Mouse (Mus musculus): ENCODE results near the gene Hand2.

The Hand2 gene

DNA sequence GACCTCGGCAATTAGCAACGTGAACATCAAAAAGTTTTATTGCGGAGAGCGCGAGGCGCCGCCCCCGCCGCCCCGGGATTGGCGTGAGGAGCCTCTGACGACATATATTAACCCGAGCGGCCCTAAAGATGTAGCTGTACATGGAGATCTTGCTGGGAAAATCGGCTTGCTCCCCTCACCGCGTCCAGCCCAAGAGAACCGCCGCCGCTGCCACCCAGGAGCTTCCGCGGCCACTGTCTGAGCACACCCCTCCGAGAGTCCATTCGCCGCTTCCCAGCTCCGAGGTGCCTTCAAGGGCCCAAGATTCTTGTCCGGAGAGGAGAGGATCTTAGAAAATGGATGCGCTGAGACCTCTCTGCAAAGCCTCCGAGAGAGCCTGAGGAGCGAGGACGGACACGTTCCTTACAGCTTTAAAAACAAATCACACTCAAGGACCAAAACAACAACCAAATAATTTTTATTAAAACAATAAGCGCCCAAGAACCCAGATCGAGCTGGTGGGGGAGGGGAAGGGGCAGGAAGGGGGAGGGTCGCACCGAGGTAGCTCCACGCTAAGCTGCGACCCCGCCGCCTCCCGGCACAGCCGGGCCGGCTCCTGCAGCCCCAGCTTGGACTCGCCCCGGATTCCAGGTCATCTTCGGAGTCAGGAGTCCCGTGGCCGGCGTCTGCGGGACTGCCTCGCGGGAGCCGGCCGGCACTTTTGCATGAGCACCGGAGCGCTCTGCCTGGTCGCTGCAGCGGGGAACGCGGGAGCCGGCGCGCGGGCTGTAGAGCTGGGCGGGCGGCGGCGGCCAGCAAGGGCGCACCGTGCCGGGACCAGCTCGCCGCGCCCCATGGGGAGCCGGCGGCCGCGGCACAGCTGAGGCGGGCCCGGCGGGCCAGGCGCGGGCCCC, at the start of gene Hand2:
Hand2 (plus strand) TSS at position 133 of the 893 bp plus-strand sequence.
- DNase-seq (ENCODE audit: extremely low read depth, low read depth) = no peak

DNA sequence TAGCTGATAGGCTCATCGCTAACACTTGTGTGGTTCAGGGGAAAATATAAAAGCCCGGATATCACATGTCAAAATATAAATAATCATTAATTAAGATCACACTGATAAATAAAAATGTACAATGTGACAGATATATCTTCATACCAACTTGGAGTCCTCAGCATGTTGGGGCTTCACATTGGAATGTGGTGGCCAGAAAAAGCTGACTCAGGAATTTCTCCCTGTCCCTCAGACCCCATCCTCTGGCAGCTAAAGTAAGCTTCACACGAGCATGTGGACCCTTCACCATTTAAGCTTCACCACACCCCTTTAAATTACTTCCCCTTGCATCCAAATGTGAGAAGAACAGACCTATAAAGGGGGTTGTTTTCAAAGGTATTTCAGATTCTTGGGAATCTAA, 47.7 kb upstream of the Hand2 start:
- DNase-seq (ENCODE audit: extremely low read depth, low read depth) = no peak

DNA sequence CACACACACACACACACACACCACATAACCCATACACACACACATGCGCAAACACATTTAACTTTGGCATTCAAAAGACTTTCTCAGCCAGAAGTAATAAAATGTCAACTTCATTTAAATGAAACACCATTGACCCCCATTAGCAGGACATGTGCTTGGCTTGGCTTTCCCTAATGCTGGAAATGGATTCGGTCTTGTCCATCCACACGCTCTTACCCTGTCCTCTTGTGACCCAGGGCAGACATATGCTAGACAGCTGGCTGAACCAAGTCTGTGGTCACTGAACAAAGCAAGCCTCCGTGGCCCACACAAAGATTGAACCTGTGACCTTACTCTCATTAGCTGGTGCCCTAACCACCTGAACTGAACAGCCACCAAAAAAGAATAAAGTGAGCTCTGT, 27.3 kb upstream of the Hand2 start:
- no peak for DNase-seq (ENCODE audit: extremely low read depth, low read depth)

DNA sequence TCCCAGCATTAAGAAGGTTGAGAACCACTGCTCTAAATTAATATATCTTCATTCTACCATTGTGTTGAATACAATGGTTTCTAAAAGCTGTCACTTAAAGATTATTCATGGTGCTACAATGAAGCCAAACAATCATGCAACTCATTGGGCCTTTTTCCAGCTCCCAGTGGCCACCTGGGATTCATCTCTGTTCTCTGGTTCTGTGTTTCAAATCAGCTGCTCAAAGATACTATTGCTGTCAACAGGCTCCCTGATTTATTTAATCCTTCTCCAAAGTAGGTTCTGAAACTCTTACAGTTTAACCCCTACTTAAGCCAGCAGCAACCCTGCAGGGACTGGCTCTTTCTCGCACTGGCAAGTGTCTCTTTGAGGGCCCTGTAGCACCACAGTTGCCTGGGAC, 17.3 kb upstream of the Hand2 start:
- no peak for DNase-seq (ENCODE audit: extremely low read depth, low read depth)

DNA sequence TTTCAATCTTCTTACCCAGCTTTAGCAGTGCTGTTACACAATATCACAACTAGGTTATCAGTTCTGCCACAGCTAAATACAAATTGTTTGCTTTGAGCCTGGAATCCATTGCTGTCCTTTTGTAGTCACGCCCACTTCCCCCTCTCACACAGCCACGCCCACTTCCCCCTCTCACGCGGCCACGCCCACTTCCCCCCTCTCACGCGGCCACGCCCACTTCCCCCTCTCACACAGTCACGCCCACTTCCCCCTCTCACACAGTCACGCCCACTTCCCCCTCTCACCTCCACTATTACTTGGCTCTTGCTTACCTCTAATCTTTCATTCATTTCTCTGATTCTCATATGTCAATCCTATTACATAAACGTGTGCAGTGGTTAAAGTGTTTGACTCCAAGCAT, 15.8 kb upstream of the Hand2 start:
- peak; percentile 6 for DNase-seq (ENCODE audit: extremely low read depth, low read depth)

DNA sequence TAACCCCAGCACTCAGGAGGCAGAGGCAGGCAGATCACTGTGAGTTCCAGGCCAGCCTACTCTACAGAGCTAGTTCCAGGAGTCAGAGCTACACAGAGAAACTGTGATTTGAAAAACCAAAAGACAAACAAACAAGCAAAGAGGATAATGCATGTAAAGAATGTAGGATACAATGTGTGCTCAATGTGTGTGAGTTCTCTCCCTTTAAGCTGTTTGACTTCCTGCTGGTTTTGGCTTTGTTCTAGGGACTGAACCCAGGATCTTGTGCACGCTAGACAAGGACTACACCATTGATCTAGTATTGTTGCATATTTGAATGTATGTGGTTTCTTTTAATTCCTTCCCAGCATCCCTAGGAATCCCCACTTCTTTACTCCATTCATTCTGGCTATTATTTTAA, 14.3 kb upstream of the Hand2 start:
- DNase-seq (ENCODE audit: extremely low read depth, low read depth) = no peak

DNA sequence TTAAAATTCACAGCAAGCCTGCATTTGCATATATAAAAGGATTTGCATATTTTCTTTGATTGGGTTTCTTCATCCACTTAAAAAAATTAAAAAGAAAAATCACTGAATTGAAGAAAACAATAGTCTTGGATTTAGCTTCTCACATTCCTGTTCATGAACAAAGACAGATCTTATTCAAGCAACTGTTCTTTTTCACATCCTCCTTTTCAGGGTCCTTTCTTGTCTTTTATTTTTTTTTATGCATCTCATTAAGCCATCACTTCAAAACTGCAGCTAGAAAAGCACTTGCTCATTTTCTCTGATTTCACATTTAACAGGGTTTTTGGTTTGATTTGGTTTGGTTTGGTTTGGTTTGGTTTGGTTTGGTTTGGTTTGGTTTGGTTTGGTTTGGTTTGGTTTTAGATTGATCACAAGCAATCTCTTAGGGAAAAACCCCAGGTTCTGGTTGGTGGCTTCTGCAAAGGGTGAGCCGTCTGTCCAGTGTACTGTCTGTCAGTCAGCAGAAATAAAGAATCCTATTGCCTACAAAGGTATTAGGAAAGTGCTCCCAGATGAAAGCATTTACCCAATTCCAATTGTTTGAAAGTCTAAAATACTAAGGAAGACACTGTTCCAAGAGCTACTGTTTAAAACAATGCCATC, 10.8 kb upstream of the Hand2 start:
- DNase-seq (ENCODE audit: extremely low read depth, low read depth) = no peak

DNA sequence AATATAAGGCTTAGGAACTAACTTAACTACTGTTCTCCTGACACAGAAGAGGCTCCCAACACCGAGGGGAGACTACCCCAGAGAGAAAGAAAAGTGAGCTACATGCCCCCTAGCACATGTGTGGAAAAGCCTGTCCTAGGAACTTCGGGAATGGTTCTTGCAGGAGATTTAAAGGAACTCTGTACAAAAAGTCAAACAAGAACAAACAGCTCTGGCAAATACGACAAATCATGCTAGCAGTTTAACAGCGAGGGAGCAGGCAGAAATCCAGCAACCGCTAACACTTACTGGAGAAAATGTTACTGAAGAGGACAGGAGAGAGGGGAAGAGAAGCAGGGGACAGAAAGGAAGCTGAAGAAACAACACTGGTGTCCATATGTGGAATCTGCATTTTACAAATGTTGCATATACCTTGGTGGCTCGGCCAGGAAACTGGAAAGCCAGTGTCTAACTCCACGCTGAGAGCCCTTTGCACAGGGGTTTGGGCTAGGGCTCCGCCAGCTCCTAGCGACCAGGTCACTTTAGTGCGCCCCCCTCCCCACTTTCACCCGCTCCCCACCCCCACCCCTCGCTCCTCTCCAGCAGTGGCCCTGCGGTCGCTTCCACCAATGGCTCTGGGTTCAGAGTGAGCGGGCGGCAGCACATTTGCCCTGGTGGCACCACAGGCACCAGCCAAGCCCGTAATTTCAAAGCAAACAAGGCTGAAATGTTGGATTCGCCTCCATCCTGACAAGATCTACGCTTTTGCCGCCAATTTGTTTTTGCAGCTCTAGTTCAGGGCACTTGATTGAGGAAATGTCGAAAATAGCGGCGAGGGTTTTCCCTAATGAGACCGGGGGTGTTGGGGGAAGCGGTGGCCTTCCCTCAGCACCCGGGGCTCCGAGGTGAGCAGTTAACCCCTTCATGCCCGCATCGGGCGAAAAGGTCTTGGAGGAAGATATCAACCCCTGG, 8.5 kb upstream of the Hand2 start:
- no peak for DNase-seq (ENCODE audit: extremely low read depth, low read depth)

DNA sequence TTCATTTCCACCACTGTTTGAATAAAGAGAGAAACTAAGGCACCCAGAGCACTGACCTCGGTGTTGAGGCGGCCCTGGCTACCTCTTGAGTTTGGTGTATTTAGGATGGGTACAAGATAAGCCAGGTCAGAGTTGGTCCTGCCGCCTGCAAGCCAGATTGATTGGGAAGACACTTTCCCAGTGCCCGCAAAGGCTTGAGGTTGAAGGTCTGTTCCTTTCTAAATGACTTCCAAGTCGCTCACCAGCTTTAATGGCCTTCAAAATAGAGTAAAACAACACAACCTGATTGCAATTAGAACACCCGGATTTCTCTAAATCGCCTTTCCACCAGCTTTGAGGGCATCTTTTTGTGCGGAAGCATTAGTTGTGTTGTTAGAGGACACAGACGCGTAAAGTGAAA, 7.2 kb upstream of the Hand2 start:
- no peak for DNase-seq (ENCODE audit: extremely low read depth, low read depth)

DNA sequence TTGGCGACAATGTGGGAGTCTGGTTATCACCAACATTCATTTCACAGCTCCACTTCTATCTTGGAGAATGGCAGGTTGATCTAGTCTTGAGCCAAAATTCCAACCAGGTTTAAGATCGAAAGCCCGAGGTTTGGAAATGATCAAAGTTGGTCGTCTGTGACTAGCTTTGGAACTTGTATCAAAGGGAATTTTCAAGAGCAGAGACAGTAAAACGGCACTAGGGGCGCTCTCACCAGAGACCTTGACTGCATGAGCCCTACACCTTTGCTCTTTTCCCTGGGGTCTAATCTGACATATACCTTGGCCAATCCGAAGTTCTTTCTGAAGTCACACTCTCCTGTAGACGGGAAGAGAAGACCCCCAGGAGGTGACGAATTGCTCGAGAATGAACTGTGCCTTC, 6.6 kb upstream of the Hand2 start:
- DNase-seq (ENCODE audit: extremely low read depth, low read depth) = no peak

DNA sequence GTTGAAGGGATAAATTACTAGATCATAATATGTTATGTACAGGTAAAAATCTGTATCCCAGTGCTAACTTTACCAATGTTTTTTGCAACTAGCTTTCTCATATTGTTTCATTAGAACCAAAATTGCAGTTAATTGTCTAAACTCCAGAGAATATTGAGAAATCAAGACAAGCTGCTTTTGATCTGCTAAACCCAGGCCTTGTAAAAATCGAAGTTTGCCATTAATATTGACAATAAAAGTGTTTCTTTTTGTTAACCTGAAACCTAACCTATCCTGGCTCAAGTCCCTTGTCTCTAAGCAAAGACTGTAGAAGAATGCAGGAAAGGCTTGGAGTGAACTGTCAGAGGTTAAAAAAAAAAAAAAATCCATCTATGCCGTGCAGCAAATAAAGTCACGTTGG, 5.3 kb upstream of the Hand2 start:
- DNase-seq (ENCODE audit: extremely low read depth, low read depth) = no peak

DNA sequence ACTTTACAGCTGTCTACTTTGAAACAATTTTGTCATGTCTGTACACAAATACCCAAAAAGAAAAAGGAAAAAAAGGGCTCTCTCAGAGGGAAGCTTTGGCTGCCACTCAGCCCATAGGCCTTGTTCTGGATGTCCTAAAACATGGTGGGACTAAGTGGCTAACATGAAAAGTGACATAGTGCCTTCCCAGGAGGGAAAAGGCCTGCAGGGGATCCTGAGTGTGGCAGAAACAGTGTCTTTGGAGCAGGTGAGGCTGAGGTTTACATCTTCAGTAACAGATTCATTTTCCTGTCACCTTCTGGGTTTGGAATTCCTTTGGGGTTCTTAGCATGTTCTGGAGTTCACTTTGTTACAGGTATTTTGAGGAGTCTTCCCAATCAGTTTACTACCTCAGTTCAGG, 3.7 kb upstream of the Hand2 start:
- no peak for DNase-seq (ENCODE audit: extremely low read depth, low read depth)

DNA sequence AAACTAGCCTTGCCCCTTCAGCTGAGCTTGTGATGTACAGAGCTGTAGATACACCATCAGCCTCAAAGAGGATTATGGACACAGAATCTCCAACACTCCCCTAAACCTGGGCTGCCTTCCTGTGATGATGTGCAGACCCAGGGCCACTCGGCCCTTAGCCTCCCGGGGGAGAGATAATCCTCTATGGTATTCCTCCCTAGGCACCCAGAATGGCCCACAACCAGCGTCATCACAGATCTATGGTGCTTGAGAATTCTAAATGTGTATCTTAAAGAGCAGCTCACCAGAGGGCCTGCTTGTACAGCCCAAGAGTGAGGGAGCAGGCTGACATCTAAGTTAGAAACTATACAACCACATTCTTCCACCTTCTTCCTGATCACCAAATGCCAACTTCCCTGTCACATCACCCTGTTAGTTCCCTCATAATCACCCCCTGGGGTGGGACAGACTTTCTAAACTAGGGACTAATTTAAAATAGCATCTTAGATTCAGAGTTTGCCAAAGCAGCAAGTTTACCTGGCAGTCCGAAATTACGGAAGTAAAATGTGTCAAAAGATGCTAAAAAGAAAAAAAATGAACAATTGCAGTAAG, 2.8 kb upstream of the Hand2 start:
- DNase-seq (ENCODE audit: extremely low read depth, low read depth) = no peak

DNA sequence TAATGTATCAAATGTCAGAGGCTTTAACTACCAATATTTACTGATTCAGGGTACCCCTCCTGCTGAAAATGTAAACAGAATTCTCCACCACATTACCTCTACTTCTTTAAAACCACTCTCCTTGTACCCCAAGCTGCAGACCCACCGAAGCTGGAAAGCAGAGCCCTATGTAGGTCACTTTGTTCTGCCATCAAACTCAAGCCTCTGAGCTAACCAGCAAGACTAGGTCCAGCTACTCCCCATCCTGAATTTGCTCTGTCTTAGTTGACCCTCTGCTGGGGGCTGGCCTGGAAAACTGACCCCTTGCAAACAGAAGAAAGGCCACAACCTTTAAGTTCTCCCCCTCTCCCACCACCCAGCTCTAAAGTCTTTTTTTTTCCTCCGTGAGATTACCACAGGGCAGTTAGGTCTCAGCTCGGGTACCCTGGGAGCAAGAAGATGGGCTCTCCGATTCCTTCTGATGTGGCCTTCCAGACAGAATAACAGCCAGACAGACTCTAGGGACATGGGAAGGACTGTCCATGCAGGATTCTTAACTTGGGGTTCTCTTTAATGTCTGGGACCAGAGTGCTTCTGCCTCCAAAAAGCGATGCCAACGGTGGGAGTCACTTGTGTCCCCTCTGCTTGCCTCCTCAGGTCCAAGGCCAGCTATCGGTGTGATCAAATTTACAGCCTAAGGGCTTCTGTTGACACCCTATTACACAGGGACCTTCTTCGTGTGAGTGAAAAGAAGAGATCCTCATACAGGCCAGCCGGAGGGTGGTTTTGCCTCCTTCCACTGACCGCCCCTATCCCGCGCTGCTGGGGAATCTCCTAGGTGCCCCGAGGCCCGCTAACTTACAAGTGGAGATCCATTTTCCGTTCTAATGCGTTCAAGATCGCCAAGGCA, 1.4 kb upstream of the Hand2 start:
- no peak for DNase-seq (ENCODE audit: extremely low read depth, low read depth)

DNA sequence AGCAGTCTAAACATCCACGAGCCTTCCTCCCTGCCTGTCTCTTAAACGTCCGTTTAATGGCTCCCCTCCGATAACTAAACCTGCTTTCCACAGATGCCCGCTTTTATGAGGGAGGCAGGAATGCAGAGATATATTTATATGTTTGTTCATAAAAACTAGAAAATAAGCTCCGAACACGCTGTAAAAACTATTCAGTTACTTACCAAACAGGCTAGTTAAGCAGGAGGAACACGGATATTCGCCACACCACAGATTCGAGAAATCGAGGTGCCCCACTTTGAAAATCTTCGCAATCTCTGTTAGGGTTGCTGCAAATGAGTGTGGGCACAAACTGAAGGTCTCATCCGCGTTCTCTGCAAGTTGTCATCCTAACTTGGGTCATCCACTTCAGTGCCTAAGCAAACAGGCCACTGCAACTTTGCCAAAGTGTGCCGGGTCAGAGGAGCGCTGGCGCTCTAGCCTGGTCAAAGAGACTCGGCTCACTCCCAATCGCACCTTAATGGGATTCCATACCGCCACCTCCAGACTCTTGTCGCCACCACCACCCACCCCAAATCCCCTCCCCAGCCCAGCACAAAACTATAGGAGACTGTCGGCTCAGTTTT, 700 bp upstream of the Hand2 start:
- DNase-seq (ENCODE audit: extremely low read depth, low read depth) = no peak

DNA sequence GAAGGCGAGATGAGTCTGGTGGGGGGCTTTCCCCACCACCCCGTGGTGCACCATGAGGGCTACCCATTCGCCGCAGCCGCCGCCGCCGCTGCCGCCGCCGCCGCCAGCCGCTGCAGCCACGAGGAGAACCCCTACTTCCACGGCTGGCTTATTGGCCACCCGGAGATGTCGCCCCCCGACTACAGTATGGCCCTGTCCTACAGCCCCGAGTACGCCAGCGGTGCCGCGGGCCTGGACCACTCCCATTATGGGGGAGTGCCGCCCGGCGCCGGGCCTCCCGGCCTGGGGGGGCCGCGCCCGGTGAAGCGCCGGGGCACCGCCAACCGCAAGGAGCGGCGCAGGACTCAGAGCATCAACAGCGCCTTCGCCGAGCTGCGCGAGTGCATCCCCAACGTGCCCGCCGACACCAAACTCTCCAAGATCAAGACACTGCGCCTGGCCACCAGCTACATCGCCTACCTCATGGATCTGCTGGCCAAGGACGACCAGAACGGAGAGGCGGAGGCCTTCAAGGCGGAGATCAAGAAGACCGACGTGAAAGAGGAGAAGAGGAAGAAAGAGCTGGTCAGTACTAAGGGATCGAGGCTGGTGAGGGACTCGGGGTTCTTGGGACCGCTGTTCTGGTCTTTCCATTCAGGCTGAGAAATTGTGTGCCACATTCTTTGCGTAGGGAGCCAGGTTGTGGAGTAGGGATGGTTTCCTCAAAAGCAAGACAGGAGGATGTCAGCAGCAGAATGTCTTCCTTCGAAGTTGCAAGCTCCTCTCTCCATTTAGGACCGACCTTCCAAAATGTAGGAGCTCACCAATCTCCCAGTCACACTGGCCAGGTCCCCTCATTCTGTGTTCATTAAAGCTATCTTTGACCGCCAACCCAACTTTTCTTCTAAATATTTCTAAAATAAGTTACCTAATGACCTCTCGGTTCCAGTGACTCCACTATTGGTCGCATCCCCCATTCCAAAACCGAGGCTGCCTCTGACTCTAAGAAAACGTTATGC, 1.4 kb downstream of the Hand2 start:
- no peak for DNase-seq (ENCODE audit: extremely low read depth, low read depth)

DNA sequence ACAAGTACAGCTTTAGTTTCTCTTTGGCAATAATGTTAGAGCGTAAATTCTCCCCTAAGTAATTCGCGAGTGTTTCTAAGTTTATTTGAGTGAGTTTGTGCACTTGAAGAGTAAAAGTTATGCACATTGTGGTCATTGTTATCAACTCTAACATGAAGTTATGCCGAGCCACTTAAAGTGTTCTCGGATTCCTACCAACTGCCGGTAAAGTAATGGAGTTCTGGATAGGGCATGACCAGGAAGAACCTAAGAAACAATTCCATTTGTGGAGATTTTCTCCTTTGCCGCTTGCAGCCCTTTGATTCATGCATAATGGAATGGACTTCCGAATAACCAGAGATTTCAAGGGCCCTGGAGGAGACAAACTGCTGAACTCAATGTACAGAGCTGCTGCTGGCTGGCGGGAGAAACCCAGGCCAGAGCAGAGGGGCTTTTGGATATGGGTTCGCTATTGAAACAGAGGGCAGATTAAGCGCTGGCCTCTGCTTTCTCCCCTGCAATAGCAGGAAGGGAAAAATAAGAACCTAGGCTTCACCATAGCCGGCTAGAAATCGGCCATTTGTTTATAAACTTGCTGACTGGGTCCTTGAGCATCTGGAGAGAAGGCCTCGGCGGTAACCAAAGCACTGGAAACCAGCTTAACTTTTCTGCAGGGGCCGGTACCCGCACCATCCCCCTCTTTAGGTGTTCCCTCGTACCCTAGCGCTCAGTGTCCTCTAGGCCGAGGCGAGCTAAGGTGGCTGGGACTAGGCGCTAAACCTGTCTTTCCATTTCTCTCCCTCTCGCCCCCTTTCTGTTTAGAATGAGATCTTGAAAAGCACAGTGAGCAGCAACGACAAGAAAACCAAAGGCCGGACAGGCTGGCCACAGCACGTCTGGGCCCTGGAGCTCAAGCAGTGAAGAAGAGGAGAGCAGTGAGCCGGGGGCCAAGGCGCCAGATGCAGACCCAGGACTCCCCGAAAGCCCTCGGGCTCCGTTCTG, 2.5 kb downstream of the Hand2 start:
- no peak for DNase-seq (ENCODE audit: extremely low read depth, low read depth)

DNA sequence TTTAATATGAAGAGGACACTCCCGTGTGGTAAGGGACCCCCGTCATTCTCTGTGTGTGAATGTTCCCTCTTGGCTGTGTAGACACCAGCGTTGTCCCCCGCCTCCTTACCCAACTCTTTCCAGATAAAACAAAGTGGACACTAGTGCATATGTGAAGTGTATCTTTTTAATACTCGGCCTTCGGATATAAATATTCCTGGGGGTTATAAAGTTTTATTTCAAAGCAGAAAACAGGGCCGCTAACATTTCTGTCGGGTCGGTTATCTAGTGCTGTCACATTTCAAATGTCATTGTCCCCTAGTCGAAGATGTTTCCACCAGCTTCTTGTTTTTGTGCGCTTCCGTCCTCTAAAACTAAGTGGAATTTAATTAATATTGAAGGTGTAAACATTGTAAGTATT, 3.3 kb downstream of the Hand2 start:
- no peak for DNase-seq (ENCODE audit: extremely low read depth, low read depth)

Measured in MEL-GATA-1-ER (cell line).